Mouse (Mus musculus): ENCODE data around the gene Snrpd2.
"Not testable (repeated sequence)": the region's sequence is repeated elsewhere in the genome, so short reads cannot be mapped to it uniquely, and the experiment has no call there.

DNA sequence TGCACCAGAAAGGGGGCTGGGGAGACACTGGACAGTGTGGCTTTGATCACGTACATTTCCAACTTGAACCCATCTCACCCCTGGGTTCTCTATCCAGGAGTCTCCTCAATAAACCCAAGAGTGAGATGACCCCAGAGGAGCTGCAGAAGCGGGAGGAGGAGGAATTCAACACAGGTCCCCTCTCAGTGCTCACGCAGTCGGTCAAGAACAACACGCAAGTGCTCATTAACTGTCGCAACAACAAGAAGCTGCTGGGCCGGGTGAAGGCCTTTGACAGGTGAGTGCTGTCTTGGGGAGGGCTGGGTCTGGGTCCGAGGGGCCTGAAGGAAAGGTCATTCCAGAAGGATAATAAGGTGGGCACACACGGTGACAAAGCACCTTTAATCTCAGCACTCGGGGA, 1.6 kb downstream of the Snrpd2 start:
- not testable (repeated sequence) for TF ChIP-seq POLR2A (IDR thresholded peaks at IDR 0.05; ENCODE audit: borderline replicate concordance, extremely low read depth, low read depth, low read length); CTCF (IDR thresholded peaks at IDR 0.05; ENCODE audit: insufficient read depth, low read length)

All from lung, adult 2 months (tissue).